Mouse (Mus musculus) heart, postnatal 36 days (tissue): ENCODE measurements around the gene Capn5. TPM values are rescaled to one million over a fixed set of nuclear protein-coding genes. Genes with fewer than 3 reads are reported as not detected.

ENCODE experiments used
- DNase-seq, 2 experiments: peaks; one replicate each; pipeline ENCODE4 v3.0.0; 2021 to 2022
- intact Hi-C: fragments of 180-260 bp; cut with DNase I; formaldehyde crosslinking; loops from one replicate; pipeline ENCODE4 v1.15.1; 2025
- total RNA-seq, 2 experiments: library from RNA; stranded (reverse); gene quantifications; 2 replicates each; pipeline ENCODE4 v1.2.3; 2021

The Capn5 gene
- total RNA-seq, 2 experiments from 2014 or later: 2.4 to 2.6 TPM

DNA sequence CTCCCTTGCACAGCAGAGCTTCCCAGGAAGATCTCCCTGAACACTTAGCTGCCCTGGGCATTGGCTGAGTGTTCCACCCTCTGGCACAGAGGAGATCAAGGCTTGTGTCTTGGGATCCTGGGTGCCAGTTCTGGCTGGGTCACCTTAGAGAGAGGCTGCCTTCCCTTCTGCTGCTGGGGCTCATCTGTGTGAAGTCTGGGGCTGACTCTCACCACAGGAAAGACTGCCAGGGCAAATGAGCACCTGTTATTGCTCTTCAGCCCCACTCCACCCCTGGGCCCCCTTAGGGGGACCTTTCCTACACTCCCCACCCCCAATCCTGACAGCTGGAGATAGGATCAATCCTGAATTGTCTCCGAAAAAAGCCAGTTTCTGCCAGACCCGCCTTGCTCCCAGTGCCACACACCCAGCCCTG, 996 bp downstream of the Capn5 start:
- intact Hi-C loops: no loop called here
- DNase-seq: no peak

DNA sequence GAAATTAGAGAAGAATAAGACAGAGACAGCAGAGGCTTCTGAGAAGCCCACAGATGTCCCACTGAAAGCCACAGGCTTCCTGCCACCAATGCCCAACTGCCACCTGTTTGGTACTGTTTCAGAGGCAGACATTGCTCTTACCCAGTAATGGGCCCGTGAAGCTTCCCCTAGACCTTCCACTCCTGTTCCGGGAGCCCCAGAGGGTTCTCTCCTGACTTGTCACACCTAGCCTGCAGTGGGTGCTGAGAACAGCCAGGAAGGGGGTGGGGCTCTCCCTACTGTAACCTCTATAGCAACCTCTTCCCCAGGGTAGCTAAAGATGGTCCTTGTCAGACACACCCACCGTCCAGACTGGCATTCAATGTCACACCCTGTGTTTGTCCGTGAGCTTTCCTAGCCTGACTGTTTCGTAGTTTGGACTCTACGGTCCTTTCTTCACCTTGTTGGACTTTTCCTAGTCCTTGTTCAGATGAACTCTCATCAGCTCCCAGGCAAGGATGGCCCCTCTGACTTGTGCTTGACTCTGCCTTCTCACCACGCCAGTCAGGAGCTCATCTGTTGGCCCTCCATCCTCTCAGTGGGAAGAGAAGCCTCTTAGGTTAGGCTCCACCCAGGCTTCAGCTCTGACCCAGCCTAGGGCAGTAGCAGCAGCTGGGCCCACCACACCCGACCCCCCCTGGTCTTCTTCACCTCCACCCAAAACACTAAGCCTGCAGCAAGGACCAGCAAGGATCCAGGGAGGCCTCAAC, 1.6 kb downstream of the Capn5 start:
- no peak for DNase-seq
- intact Hi-C loops: no loop called here

DNA sequence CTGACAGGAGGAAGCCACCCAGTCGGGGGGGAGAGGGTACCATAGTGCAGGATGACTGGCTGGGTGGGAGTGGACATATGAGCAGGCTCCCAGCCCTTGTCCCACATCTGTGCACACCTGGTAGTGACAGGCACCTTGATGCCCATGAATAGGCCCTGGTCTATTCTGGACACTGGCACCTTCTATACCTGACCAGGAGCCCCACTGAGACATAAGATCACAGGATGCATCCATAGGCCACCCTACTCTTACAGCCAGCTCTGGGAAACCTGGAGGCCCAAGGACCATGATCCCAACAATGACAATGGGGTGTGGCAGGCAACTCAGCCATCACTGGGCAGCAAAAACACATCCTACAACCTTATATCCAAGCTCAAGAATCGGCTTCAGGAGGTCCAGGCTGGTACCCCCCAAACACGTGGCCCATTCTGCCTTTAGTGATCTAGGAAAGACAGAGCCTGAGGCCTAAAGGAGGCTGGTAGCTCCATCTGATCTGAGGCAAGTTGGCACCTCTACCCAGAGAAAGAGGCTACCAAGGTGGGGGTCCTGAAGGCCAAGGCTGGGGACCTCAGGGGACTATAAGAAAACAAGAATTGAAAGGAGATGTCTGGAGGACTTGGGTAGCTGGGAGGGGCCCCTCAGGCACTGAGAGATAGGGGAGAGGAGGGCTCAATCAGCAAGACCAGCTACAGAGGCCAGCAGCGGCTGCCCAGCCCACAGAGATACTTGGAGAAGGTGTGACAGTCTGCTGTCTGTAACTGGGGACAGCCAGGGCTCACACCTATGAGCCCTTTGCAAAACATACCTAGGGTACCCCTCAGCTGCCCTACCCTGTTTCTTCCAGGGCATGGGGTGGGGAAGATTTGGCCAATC, 3.0 kb downstream of the Capn5 start:
- intact Hi-C loops: no loop called here
- no peak for DNase-seq

DNA sequence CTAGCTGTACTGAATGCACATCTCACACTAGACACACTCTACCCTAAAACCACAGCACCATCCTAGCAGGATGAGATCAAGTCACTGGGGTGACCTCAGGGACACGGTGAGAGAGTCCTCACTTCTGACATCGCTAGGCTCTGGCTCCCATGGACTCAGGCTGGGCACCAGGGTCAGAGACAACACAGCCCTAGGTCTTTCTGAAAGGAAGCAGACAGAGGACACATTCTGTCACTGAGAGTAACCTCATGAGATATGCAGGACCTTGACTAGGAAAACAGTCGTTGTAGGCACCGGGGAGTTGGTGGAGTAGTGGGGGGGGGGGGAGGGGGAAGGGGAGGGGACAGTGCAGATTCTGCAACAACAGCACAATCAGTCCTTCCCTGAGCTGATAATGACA, 4.7 kb downstream of the Capn5 start:
- DNase-seq: no peak
- intact Hi-C loops: no loop called here

DNA sequence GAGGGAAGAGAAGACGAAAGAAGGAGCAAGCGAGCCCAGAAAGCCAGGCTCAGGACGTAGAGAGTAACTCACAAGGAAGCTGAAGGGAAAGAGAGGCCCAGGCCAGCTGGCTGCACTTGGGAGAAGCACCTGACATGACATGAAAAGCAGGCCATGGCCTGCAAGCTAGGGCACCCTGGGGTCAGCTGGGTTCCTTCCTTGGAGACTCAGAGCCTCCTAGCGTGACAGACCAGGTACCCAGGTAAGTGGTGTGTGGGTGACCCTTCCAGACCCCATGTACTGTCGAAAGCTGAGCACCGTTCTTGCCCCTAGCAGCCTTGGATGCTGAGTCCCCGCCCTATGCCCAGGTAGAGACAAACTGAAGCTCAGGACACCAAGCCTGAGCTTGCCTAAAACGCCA, 5.4 kb downstream of the Capn5 start:
- intact Hi-C loops: no loop called here
- no peak for DNase-seq

DNA sequence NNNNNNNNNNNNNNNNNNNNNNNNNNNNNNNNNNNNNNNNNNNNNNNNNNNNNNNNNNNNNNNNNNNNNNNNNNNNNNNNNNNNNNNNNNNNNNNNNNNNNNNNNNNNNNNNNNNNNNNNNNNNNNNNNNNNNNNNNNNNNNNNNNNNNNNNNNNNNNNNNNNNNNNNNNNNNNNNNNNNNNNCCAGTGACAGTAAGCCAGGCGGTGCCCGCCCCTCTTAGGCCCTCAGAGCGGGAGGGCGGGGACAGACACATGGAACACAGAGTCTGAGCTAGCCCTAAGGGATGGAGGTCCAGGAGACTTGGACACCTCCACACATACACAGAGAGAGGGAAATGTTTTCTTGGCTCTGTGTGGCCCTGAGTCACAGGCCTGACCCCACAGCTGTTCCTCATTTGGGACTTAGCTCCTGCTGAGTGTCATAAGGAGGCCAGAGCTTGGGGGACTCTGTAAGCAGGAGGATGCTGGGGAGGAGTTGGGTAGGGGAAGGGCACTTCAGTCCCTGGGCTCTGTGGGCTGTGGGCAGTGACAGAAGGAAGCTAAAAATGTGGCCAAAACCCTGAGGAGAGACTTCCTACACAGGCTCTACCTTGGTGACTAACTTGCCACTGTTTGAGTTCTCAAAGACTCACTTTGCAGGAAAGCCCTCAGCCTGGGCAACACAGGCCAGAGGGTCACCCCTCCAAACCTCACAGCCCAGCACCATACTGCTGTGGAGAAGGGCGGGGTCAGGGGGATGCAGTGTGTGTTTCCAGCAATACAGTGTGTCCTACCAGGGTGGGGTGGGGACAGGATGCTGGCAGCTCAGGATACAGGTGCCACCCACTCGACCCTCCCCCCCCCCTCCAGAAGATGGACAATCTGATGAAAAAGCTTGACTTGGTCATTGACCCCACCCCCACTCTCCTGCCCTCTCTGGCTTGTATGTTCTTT, 6.7 kb downstream of the Capn5 start:
- peak; percentile 60 to 64 for DNase-seq
- intact Hi-C loops: no loop called here

- intact Hi-C loops: no loop called here
Measured at GRCm38 (mm10) chr7:98164999-98165528, 13.0 kb downstream of the Capn5 start.

DNA sequence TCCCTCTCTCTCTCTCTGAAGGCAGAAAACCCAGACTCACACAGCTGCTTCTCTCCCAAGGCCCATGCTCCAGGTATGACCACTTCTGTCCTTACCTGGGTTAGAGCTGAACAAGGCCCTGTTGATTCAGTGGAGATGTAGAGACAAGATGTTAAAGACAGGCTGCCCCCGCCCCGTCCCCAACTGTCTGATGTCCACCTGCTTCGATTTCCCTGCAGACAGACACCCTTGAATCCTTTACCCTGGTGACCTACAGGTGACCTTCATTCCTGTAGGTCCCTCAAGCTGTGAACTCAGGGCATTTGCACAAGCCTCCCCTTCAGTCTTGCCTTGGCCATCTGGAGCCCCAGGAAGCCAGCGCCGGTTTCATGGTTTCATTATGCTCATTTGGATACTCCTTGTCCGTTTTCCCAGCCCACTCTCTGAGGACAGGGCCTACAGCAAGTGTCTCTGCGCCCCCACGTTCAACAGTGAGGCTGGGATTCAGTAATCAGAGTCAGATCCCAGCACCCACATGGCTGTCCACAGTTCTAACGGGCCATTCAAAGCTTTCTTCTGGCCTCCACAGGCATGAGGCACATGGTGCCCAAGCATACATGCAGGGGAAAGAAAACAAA, 13.6 kb downstream of the Capn5 start:
- intact Hi-C loops: no loop called here
- DNase-seq: no peak

More at GRCm38 (mm10) chr7:98164999-98165528, 13.0 kb downstream of the Capn5 start:
- peak in 1 of 2 experiments; percentile 26 for DNase-seq

DNA sequence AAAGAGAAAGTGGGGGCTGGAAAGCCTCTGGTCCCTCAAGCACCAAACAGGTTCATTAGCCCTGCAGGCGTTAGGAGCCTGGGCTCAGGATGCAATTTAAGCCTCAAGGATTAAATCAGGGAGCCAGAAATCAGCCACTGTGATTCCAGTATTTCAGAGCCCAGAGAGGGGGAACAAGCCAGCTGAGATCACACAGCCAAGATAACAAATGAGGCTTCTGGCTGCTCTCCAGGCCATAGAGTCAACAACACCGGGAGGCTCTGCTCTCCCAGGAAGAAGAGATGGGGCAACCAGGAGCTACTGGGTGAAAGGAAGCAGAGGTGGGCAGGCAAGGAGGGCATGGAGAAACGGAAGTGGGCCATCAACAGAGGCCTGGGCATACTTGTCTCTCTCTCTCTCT, 14.4 kb downstream of the Capn5 start:
- no peak for DNase-seq
- intact Hi-C loops: no loop called here

DNA sequence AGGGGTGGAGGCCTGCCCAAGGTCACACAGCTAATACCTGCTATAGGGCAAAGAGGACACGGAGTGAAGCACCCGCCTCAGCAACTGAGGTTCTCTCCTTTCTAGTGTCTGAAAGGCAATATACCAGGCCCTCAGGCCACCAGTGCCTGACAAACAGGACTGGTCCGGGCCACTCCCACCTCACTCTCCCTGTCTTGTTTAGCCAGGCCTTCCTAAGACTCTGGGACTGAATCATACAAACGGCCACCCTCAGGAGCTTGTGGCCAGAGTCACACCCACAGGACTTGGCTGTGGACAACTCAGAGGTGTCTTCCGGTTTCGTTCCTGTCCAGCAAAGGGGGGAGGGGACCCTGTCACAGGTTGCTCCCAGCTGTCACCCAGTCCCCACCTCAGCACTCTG, 15.8 kb downstream of the Capn5 start:
- intact Hi-C loops: no loop called here
- DNase-seq: no peak

DNA sequence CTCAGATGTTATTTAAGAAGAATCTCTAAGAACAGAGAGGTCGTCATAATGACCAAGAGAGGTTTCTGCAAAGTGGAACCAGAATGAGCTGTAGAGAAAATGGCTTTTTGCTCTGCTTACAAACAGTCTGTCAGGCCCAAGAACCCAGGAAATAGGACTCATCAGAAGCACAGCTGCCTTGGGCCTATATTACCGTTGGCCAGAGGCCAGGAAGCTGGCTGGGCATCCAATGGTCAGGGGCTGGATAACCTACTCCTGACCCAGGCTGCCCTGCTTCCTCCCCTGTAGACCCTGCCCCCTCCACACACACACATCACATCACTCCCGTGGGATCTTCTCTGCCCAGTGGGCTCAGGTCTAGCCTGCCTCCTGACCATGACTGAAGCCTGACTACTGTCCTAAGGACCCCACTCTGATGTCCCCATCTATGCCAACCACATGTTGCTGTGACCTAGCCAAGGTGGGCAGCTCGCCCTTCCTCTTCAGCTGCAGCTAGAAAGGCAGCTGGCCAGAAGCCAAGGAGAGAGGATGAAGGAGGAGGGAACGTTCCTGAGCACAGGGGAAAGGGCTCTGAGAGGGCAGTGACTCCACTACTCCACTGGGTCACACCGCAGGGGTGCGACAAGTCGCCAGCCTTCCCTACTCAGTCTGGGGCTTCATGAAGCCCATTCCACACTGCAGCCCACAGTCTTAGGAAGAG, 17.9 kb downstream of the Capn5 start:
- no peak for DNase-seq
- intact Hi-C loops: no loop called here

DNA sequence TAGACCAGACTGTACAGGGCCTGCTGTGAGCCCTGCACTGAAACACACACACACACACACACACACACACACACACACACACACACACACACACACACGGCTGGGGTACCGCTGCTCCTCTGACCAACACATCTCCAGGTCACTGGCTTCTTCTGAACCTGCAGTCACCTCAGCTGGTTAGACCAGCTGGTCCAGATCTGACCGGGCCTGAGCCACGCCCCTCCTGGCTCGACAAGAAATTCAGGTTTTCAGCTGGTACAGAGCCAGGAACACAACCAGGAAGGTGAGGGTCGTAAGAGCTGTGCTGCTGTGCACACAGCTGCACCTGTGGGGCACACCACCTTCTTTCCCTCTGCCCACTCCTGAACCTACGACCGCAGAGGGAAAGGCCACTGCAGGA, 19.6 kb downstream of the Capn5 start:
- DNase-seq: no peak
- intact Hi-C loops: loop anchor here (5.0 kb wide), 1 partner anchor 274 kb away; no protein-coding TSS in a partner anchor

GRCm38 (mm10) chr7:98157636-98158332, 20.3 kb downstream of the Capn5 start:
- DNase-seq: no peak
- intact Hi-C loops: loop anchor here (5.0 kb wide), 1 partner anchor 275 kb away; no protein-coding TSS in a partner anchor

DNA sequence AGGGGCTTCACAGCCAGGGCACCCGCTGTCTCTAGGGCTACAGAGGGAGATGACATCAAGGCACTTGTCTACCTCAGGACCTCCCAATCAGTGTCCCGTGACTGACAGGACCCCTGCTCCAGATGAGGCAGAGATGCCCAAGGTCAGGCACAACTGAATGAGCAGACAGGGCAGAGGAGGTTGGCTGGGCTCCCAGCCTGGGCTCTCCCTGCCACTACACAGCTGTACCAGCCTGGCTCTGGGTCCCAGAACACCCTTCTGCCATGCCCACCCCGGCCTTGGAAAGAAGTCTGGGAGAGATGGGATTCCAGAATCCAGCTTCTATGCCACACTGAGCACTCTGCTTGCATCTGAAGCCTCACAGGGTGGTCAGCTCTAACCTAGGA, 21.8 kb downstream of the Capn5 start:
- no peak for DNase-seq
- intact Hi-C loops: loop anchor here (5.0 kb wide), 1 partner anchor 276 kb away; no protein-coding TSS in a partner anchor

DNA sequence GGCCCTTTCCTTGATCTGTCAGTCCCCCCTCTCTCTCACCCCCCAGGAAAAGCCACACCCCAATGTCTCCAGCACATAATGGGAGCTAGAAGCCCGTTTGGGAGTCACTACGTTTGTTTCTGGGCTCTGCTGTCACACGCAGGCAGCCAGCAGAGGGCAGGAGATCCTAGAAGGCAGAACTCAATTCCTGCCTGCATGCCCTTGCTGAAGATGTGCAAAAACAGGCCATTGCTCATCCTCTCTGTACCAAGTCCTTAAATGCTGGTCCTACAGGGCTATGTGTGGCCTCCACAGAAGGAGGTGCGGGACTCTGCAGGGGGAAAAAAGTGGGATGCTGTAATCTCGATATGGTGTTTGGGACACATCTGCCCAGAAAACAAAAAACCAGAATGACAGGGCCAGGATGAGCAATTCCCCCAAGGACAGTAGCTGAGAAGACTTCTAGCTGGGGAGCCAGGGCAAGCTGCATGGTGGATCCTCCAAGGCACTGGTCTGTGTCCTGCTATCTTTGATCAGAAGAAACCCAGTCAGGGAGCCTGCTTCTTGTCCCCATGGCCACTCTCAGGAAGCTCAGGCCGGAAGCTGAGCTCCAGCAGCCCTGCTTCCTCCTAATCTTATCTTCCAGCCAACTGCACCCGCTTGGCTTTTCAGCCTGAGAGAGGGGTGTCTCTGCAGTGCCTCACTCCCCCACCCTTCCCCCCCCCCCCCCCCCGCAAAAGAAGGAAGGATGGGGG, 22.4 kb downstream of the Capn5 start:
- DNase-seq: peak; percentile 71 to 74
- intact Hi-C loops: loop anchor here (1.0 to 5.0 kb wide), 4 partner anchors 36 to 277 kb away; no protein-coding TSS in a partner anchor

GRCm38 (mm10) chr7:98153892-98154291, 24.2 kb downstream of the Capn5 start:
- no peak for DNase-seq
- intact Hi-C loops: loop anchor here (2.0 kb wide), 2 partner anchors 187 to 195 kb away; no protein-coding TSS in a partner anchor

DNA sequence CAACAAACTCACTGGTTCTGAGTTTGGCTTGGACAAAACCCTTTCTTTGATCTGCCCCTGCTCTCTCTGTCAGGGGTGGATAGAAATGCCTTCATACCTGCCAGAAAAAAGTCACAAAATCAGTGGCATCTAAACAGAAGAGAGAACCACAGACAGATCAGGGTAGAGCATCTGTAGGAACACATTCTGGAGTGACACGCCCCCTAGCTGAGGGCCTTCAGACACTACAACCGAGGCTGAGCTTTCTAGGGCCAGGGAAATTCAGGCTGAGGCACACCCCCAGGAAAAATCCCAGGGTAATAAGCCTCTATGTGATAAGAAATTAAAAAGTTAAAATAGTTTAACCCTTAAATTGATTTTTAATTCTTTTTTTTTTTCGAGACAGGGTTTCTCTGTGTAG, 24.7 kb downstream of the Capn5 start:
- intact Hi-C loops: no loop called here
- no peak for DNase-seq

- no peak for DNase-seq
- intact Hi-C loops: no loop called here
Measured at GRCm38 (mm10) chr7:98152400-98152799, 25.7 kb downstream of the Capn5 start.
